29 mouse cellular contexts compared by ENCODE assay signal in the genomic region with DNA sequence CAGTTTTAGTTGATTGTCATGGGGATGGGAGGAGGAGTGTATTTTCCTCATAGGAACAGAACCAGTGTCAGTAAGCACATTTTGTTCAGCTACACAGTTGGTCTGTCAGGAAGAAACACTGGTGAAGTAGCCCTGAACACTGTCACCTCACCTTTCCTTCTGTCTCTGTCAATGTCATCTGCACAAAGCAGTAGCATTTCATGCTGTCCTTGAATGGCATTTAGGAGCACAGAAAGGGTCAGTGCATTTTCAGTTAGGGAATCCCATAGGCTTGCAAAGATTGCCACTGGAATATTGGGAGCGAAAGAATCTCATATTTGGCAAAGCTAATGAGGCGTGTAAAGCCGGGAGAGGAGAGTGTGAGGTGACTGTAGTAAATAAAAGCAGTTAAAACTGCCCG.
DNase-seq lines count a peak whose midpoint lies in the region; ATAC-seq lines count a peak whose summit lies in the region.
"Had no signal": no experiment of that assay in that cellular context is flagged by ENCODE, and none has a peak within 500 bp of the region (broad histone marks: within the 10 kb centered on the region; RNA-seq: fewer than 3 reads in every experiment).

No protein-coding gene starts in this region.

- peak; percentile 20 to 62 for DNase-seq in adrenal gland, adult (ENCODE audit: inconsistent age in 2 of 2, low spot score in 1 of 2)
- no peak for DNase-seq in adrenal gland, postnatal 25 days
- no peak for DNase-seq in heart, postnatal 36 days
- DNase-seq in hindbrain, embryonic 11.5 days (ENCODE audit: low spot score) = no peak
- no peak for DNase-seq in kidney, adult 8-10 months
- DNase-seq: cerebellum, adult 11-12 months; cerebellum, adult 9-11 months; embryo, embryonic 11 days; kidney, adult 9 months; kidney, postnatal 10 days; layer of hippocampus, postnatal 36 days; left cerebral cortex, postnatal 4 days; lung, adult 2 months; lung, postnatal 10 days; right cerebral cortex, postnatal 25 days had no signal

- H3K4me3 ChIP-seq in heart, embryonic 14.5 days (ENCODE audit: control insufficient read depth in 1 of 2, insufficient read depth in 1 of 2, low read depth in 1 of 2, low read length in 2 of 2) = no peak overlapping the region
- H3K4me3 ChIP-seq in hindbrain, embryonic 15.5 days = no peak overlapping the region
- H3K4me3 ChIP-seq in hindbrain, embryonic 11.5 days (ENCODE audit: low read depth, low read length) = no peak overlapping the region
- H3K4me3 ChIP-seq: embryonic facial prominence, embryonic 12.5 days; forebrain, embryonic 10.5 days; heart, embryonic 15.5 days; midbrain, embryonic 10.5 days; midbrain, embryonic 15.5 days; stomach, embryonic 15.5 days had no signal

- 0 out of 2 replicates have a peak overlapping the region, but pooled peaks have one; percentile 11 for H3K9ac ChIP-seq in heart, embryonic 14.5 days (ENCODE audit: low read length)
- no peak overlapping the region for H3K9ac ChIP-seq in hindbrain, embryonic 15.5 days
- H3K9ac ChIP-seq in hindbrain, embryonic 11.5 days (ENCODE audit: low read depth, low read length) = no peak overlapping the region
- H3K9ac ChIP-seq: embryonic facial prominence, embryonic 12.5 days; heart, embryonic 15.5 days; liver, embryonic 14.5 days; midbrain, embryonic 15.5 days; stomach, embryonic 15.5 days had no signal

- H3K4me1 ChIP-seq in heart, embryonic 14.5 days (ENCODE audit: control insufficient read depth in 2 of 2, insufficient read depth in 2 of 2, low read length in 2 of 2) = peaks cover 0 to 26% of the 10 kb centered on the region in 2 experiments; a peak in 2 of 4 replicates
- peaks cover 6% of the 10 kb centered on the region for H3K4me1 ChIP-seq in hindbrain, embryonic 15.5 days (replicated peaks)
- H3K4me1 ChIP-seq in hindbrain, embryonic 11.5 days (replicated peaks; ENCODE audit: control insufficient read depth, insufficient read depth, low read length) = no peaks in the 10 kb centered on the region

- no peak for ATAC-seq in heart, embryonic 14.5 days (ENCODE audit: insufficient number of reproducible peaks, insufficient read depth, low FRiP score, low read depth)
- ATAC-seq in hindbrain, embryonic 15.5 days (ENCODE audit: low FRiP score, low read depth) = peak; percentile 25; the same call in 1 of the 2 replicates
- ATAC-seq in hindbrain, embryonic 11.5 days (ENCODE audit: low FRiP score) = no peak
- ATAC-seq: forebrain, embryonic 16.5 days; intestine, embryonic 16.5 days; midbrain, embryonic 15.5 days; Patski had no signal

- H3K4me2 ChIP-seq in heart, embryonic 14.5 days (ENCODE audit: low read length) = no peak overlapping the region
- H3K4me2 ChIP-seq in hindbrain, embryonic 15.5 days = no peak overlapping the region
- no peak overlapping the region for H3K4me2 ChIP-seq in hindbrain, embryonic 11.5 days (replicated peaks; ENCODE audit: low read depth, low read length)
- H3K4me2 ChIP-seq: embryonic facial prominence, embryonic 12.5 days; heart, embryonic 15.5 days; midbrain, embryonic 15.5 days; stomach, embryonic 15.5 days had no signal

- WGBS in heart, embryonic 14.5 days = 85% methylated on average over 4 of the region's 4 CpGs
- WGBS in hindbrain, embryonic 15.5 days = 56% methylated on average over 4 of the region's 4 CpGs
- WGBS in hindbrain, embryonic 11.5 days = 76% methylated on average over 4 of the region's 4 CpGs

- intact Hi-C loops in heart, postnatal 36 days (cut with DNase I) = no loop called here

- no peak overlapping the region for H3K27ac ChIP-seq in heart, embryonic 14.5 days (replicated peaks in 1 of 2; ENCODE audit: control insufficient read depth in 1 of 2, insufficient read depth in 1 of 2, low read depth in 2 of 2, low read length in 2 of 2)
- H3K27ac ChIP-seq in hindbrain, embryonic 15.5 days (replicated peaks) = no peak overlapping the region
- no peak overlapping the region for H3K27ac ChIP-seq in hindbrain, embryonic 11.5 days (ENCODE audit: low read depth, low read length)
- H3K27ac ChIP-seq: embryonic facial prominence, embryonic 12.5 days; forebrain, embryonic 10.5 days; heart, embryonic 15.5 days; liver, embryonic 14.5 days; macrophage; midbrain, embryonic 10.5 days; midbrain, embryonic 15.5 days; stomach, embryonic 15.5 days had no signal

- H3K9me3 ChIP-seq in heart, embryonic 14.5 days (ENCODE audit: control insufficient read depth, low read length) = no peaks in the 10 kb centered on the region
- H3K9me3 ChIP-seq in hindbrain, embryonic 15.5 days = no peaks in the 10 kb centered on the region
- no peaks in the 10 kb centered on the region for H3K9me3 ChIP-seq in hindbrain, embryonic 11.5 days (ENCODE audit: control insufficient read depth, low read length)
- H3K9me3 ChIP-seq: embryonic facial prominence, embryonic 12.5 days; forebrain, embryonic 10.5 days; G1E; heart, embryonic 15.5 days; midbrain, embryonic 10.5 days; midbrain, embryonic 15.5 days; stomach, embryonic 15.5 days had no signal

- H3K27me3 ChIP-seq in heart, embryonic 14.5 days (ENCODE audit: control insufficient read depth, insufficient read depth, low read length) = no peaks in the 10 kb centered on the region
- no peaks in the 10 kb centered on the region for H3K27me3 ChIP-seq in hindbrain, embryonic 15.5 days
- H3K27me3 ChIP-seq in hindbrain, embryonic 11.5 days (ENCODE audit: control insufficient read depth, insufficient read depth, low read length) = no peaks in the 10 kb centered on the region
- H3K27me3 ChIP-seq: embryonic facial prominence, embryonic 12.5 days; heart, embryonic 15.5 days; midbrain, embryonic 15.5 days; Patski; stomach, embryonic 15.5 days had no signal

- no peaks in the 10 kb centered on the region for H3K36me3 ChIP-seq in heart, embryonic 14.5 days (ENCODE audit: control insufficient read depth, insufficient read depth, low read length)
- no peaks in the 10 kb centered on the region for H3K36me3 ChIP-seq in hindbrain, embryonic 15.5 days
- no peaks in the 10 kb centered on the region for H3K36me3 ChIP-seq in hindbrain, embryonic 11.5 days (ENCODE audit: control insufficient read depth, insufficient read depth, low read length)
- H3K36me3 ChIP-seq: embryonic facial prominence, embryonic 12.5 days; forebrain, embryonic 10.5 days; heart, embryonic 15.5 days; midbrain, embryonic 10.5 days; midbrain, embryonic 15.5 days; stomach, embryonic 15.5 days had no signal

Comparison
In these comparisons a context has a peak if more than half of its experiments do, and no peak if none do; other contexts are left out.
1. DNase-seq: peak in adrenal gland, adult (2 of 2); none in adrenal gland, postnatal 25 days (single experiment), heart, postnatal 36 days (0 of 2), hindbrain, embryonic 11.5 days (single experiment) and kidney, adult 8-10 months (0 of 2).